Mouse (Mus musculus) limb, embryonic 15.5 days (tissue): ENCODE results near the gene Prss38. TPM values are rescaled to one million over a fixed set of nuclear protein-coding genes. Genes with fewer than 3 reads are reported as not detected.
A peak's percentile ranks its signal among the peaks of the same experiment; 100 is the strongest.
"Not testable (repeated sequence)": the region's sequence is repeated elsewhere in the genome, so short reads cannot be mapped to it uniquely, and the experiment has no call there.

Source experiments
- ATAC-seq: fragments of 200-750 bp; cut with Nextera tagmentation; 2 replicates; pipeline ENCODE4 v1.8.0; 2017; ENCODE audit warnings: low read depth, moderate TSS enrichment; ENCODE audit not compliant: insufficient number of reproducible peaks, low FRiP score, low TSS enrichment
- H3K27ac ChIP-seq: fragments of 300-500 bp; sonication (generic); 2 replicates; pipeline ENCODE4 v1.5.1; 2015; ENCODE audit warnings: moderate library complexity, mild to moderate bottlenecking, inconsistent platforms
- H3K27me3 ChIP-seq: fragments of 300-500 bp; sonication (generic); 2 replicates; pipeline ENCODE4 v1.6.1; 2015; ENCODE audit warnings: inconsistent platforms
- H3K36me3 ChIP-seq: fragments of 300-500 bp; sonication (generic); 2 replicates; pipeline ENCODE4 v1.6.1; 2015; ENCODE audit warnings: inconsistent platforms
- H3K4me1 ChIP-seq: fragments of 300-500 bp; sonication (generic); 2 replicates; pipeline ENCODE4 v1.6.1; 2015; ENCODE audit warnings: inconsistent platforms
- H3K4me2 ChIP-seq: fragments of 300-500 bp; sonication (generic); 2 replicates; pipeline ENCODE4 v1.6.1; 2015; ENCODE audit warnings: mild to moderate bottlenecking, inconsistent platforms
- H3K4me3 ChIP-seq: fragments of 300-500 bp; sonication (generic); 2 replicates; pipeline ENCODE4 v1.5.1; 2015; ENCODE audit warnings: mild to moderate bottlenecking, inconsistent platforms
- H3K9ac ChIP-seq: fragments of 300-500 bp; sonication (generic); 2 replicates; pipeline ENCODE4 v1.6.1; 2015; ENCODE audit warnings: inconsistent platforms
- H3K9me3 ChIP-seq: fragments of 300-500 bp; sonication (generic); 2 replicates; pipeline ENCODE4 v1.6.1; 2016; ENCODE audit warnings: inconsistent platforms
- WGBS: fragments of 180-500 bp; shearing (Covaris S2); methylation state at CpG from one replicate; pipeline ENCODE4 v1.1.7; 2015; 5-methylcytosine and 5-hydroxymethylcytosine counted together
- polyA plus RNA-seq: library from polyadenylated mRNA; unstranded; fragments of >200 nt; fragmentation: Nextera tagmentation; extraction: Ambion mirVana; gene quantifications from 2 replicates; pipeline ENCODE4 v1.2.1, GENCODE M21; 2015

The Prss38 gene
- polyA plus RNA-seq, 1 experiment from 2014 or later: 0.12 TPM

- Histone ChIP-seq H3K36me3 (no peaks in the 10 kb centered on the region), H3K4me3 (no peak overlapping the region), H3K4me1 (peaks cover 19% of the 10 kb centered on the region), H3K4me2 (no peak overlapping the region), H3K27me3 (0 out of 2 replicates have a peak, but pooled peaks cover 4% of the 10 kb centered on the region), H3K9ac (no peak overlapping the region), H3K9me3 (no peaks in the 10 kb centered on the region), H3K27ac (no peak overlapping the region)
- 71% methylated on average over 11 of the region's 11 CpGs for WGBS
- ATAC-seq: no peak
Measured at GRCm38 (mm10) chr11:59369848-59370247, 5.6 kb downstream of the Prss38 start.

GRCm38 (mm10) chr11:59367955-59368354, 7.5 kb downstream of the Prss38 start:
- not testable (repeated sequence) for H3K36me3 ChIP-seq, ATAC-seq, H3K4me2 ChIP-seq, H3K9ac ChIP-seq, H3K4me3 ChIP-seq, H3K27me3 ChIP-seq, H3K9me3 ChIP-seq, H3K27ac ChIP-seq
- H3K4me1 ChIP-seq: peaks cover 33% of the 10 kb centered on the region
- WGBS: 85% methylated on average over 4 of the region's 4 CpGs

- Histone ChIP-seq H3K9me3 (no peaks in the 10 kb centered on the region), H3K9ac (no peak overlapping the region), H3K4me3 (no peak overlapping the region), H3K27ac (peak overlapping the region; percentile 63), H3K4me2 (no peak overlapping the region), H3K36me3 (no peaks in the 10 kb centered on the region), H3K4me1 (peaks cover 46% of the 10 kb centered on the region), H3K27me3 (no peaks in the 10 kb centered on the region)
- no peak for ATAC-seq
- WGBS: 31% methylated on average over 3 of the region's 3 CpGs
Measured at GRCm38 (mm10) chr11:59366633-59367032, 8.8 kb downstream of the Prss38 start.

GRCm38 (mm10) chr11:59366031-59366430, 9.4 kb downstream of the Prss38 start:
- no peak for ATAC-seq
- 36% methylated on average over 3 of the region's 3 CpGs for WGBS
- H3K27ac ChIP-seq: peak overlapping the region; percentile 92
- H3K4me1 ChIP-seq: peaks cover 48% of the 10 kb centered on the region
- H3K9me3 ChIP-seq: no peaks in the 10 kb centered on the region
- no peak overlapping the region for H3K4me3 ChIP-seq
- H3K36me3 ChIP-seq: no peaks in the 10 kb centered on the region
- H3K9ac ChIP-seq: no peak overlapping the region
- H3K4me2 ChIP-seq: no peak overlapping the region
- H3K27me3 ChIP-seq: no peaks in the 10 kb centered on the region

- H3K4me3 ChIP-seq: no peak overlapping the region
- peak overlapping the region; percentile 92 for H3K27ac ChIP-seq
- no peaks in the 10 kb centered on the region for H3K27me3 ChIP-seq
- no peak overlapping the region for H3K9ac ChIP-seq
- no peaks in the 10 kb centered on the region for H3K36me3 ChIP-seq
- 15% methylated on average over 3 of the region's 3 CpGs for WGBS
- no peaks in the 10 kb centered on the region for H3K9me3 ChIP-seq
- 0 out of 2 replicates have a peak overlapping the region, but pooled peaks have one; percentile 17 for H3K4me2 ChIP-seq
- ATAC-seq: peak; percentile 90
- peaks cover 48% of the 10 kb centered on the region for H3K4me1 ChIP-seq
Measured at GRCm38 (mm10) chr11:59364417-59364816, 11.0 kb downstream of the Prss38 start.

GRCm38 (mm10) chr11:59364007-59364406, 11.4 kb downstream of the Prss38 start:
- Histone ChIP-seq H3K4me1 (peaks cover 48% of the 10 kb centered on the region), H3K4me2 (peak overlapping the region; percentile 17; the same call in 1 of the 2 replicates), H3K9ac (no peak overlapping the region), H3K9me3 (no peaks in the 10 kb centered on the region), H3K27me3 (no peaks in the 10 kb centered on the region), H3K4me3 (no peak overlapping the region), H3K36me3 (no peaks in the 10 kb centered on the region), H3K27ac (peak overlapping the region; percentile 92)
- 25% methylated on average over 9 of the region's 9 CpGs for WGBS
- ATAC-seq: peak; percentile 81

- no peak overlapping the region for H3K4me2 ChIP-seq
- H3K9me3 ChIP-seq: no peaks in the 10 kb centered on the region
- H3K9ac ChIP-seq: no peak overlapping the region
- no peaks in the 10 kb centered on the region for H3K36me3 ChIP-seq
- H3K4me1 ChIP-seq: peaks cover 53% of the 10 kb centered on the region
- WGBS: 82% methylated on average over 9 of the region's 9 CpGs
- H3K4me3 ChIP-seq: no peak overlapping the region
- H3K27me3 ChIP-seq: no peaks in the 10 kb centered on the region
- ATAC-seq: no peak
- no peak overlapping the region for H3K27ac ChIP-seq
Measured at GRCm38 (mm10) chr11:59361291-59361690, 14.2 kb downstream of the Prss38 start.

- Histone ChIP-seq H3K36me3 (no peaks in the 10 kb centered on the region), H3K9ac (no peak overlapping the region), H3K4me3 (no peak overlapping the region), H3K27me3 (no peaks in the 10 kb centered on the region), H3K4me2 (peak overlapping the region; percentile 19; the same call in 1 of the 2 replicates), H3K27ac (peak overlapping the region; percentile 54; the same call in 1 of the 2 replicates), H3K4me1 (peaks cover 15% of the 10 kb centered on the region), H3K9me3 (no peaks in the 10 kb centered on the region)
- WGBS: 12% methylated on average over 11 of the region's 11 CpGs
- ATAC-seq: peak; percentile 31; the same call in 1 of the 2 replicates
Measured at GRCm38 (mm10) chr11:59356874-59357289, 18.6 kb downstream of the Prss38 start.

- Histone ChIP-seq H3K9ac (no peak overlapping the region), H3K4me2 (no peak overlapping the region), H3K27me3 (no peaks in the 10 kb centered on the region), H3K27ac (no peak overlapping the region), H3K9me3 (no peaks in the 10 kb centered on the region), H3K4me3 (no peak overlapping the region), H3K4me1 (peaks cover 20% of the 10 kb centered on the region), H3K36me3 (no peaks in the 10 kb centered on the region)
- WGBS: 78% methylated on average over 4 of the region's 4 CpGs
- ATAC-seq: no peak
Measured at GRCm38 (mm10) chr11:59354793-59355192, 20.7 kb downstream of the Prss38 start.

GRCm38 (mm10) chr11:59350326-59350725, 25.1 kb downstream of the Prss38 start:
- Histone ChIP-seq H3K9ac (no peak overlapping the region), H3K9me3 (no peaks in the 10 kb centered on the region), H3K4me1 (peaks cover 26% of the 10 kb centered on the region), H3K36me3 (no peaks in the 10 kb centered on the region), H3K27ac (peak overlapping the region; percentile 47), H3K27me3 (no peaks in the 10 kb centered on the region), H3K4me2 (no peak overlapping the region), H3K4me3 (no peak overlapping the region)
- WGBS: 60% methylated on average over 2 of the region's 2 CpGs
- ATAC-seq: no peak

GRCm38 (mm10) chr11:59346166-59346910, 29.1 kb downstream of the Prss38 start:
- no peak overlapping the region for H3K4me2 ChIP-seq
- no peaks in the 10 kb centered on the region for H3K9me3 ChIP-seq
- peak overlapping the region; percentile 62 for H3K27ac ChIP-seq
- H3K9ac ChIP-seq: no peak overlapping the region
- peak; percentile 60; the same call in 1 of the 2 replicates for ATAC-seq
- H3K27me3 ChIP-seq: no peaks in the 10 kb centered on the region
- no peaks in the 10 kb centered on the region for H3K36me3 ChIP-seq
- no peak overlapping the region for H3K4me3 ChIP-seq
- H3K4me1 ChIP-seq: peaks cover 26% of the 10 kb centered on the region
- WGBS: 58% methylated on average over 11 of the region's 11 CpGs

- ATAC-seq: no peak
- 71% methylated on average over 5 of the region's 5 CpGs for WGBS
- H3K27ac ChIP-seq: no peak overlapping the region
- no peak overlapping the region for H3K4me3 ChIP-seq
- H3K9ac ChIP-seq: no peak overlapping the region
- H3K27me3 ChIP-seq: no peaks in the 10 kb centered on the region
- H3K4me1 ChIP-seq: peaks cover 16% of the 10 kb centered on the region
- no peak overlapping the region for H3K4me2 ChIP-seq
- H3K9me3 ChIP-seq: no peaks in the 10 kb centered on the region
- no peaks in the 10 kb centered on the region for H3K36me3 ChIP-seq
Measured at GRCm38 (mm10) chr11:59342956-59343355, 32.5 kb downstream of the Prss38 start.
